ENCODE assay signal across 16 mouse cellular contexts in genomic region chr4:134227194-134227593, GRCm38 (mm10). TPM values are rescaled to one million over a fixed set of nuclear protein-coding genes. Genes with fewer than 3 reads are reported as not detected.
DNase-seq lines count a peak whose midpoint lies in the region; ATAC-seq and TF ChIP-seq lines count a peak whose summit lies in the region.
"Had no signal": no experiment of that assay in that cellular context is flagged by ENCODE, and none has a peak within 500 bp of the region (broad histone marks: within the 10 kb centered on the region; RNA-seq: fewer than 3 reads in every experiment).

Gene Catsper4 (minus strand): TSS chr4:134227383.

- H3K36me3 ChIP-seq in kidney, postnatal 0 days (ENCODE audit: insufficient read depth, low read length) = no peaks in the 10 kb centered on the region
- H3K36me3 ChIP-seq in midbrain, postnatal 0 days (ENCODE audit: insufficient read depth, low read length) = no peaks in the 10 kb centered on the region
- no peaks in the 10 kb centered on the region for H3K36me3 ChIP-seq in midbrain, embryonic 15.5 days (replicated peaks)
- H3K36me3 ChIP-seq in stomach, postnatal 0 days (ENCODE audit: control insufficient read depth, insufficient read depth, low read length) = no peaks in the 10 kb centered on the region
- H3K36me3 ChIP-seq: liver, embryonic 13.5 days; midbrain, embryonic 12.5 days had no signal

- WGBS in kidney, postnatal 0 days = 60% methylated on average over 8 of the region's 8 CpGs
- WGBS in midbrain, postnatal 0 days = 76% methylated on average over 8 of the region's 8 CpGs
- WGBS in midbrain, embryonic 15.5 days = 70% methylated on average over 8 of the region's 8 CpGs
- 71% methylated on average over 8 of the region's 8 CpGs for WGBS in stomach, postnatal 0 days

- H3K4me1 ChIP-seq in kidney, postnatal 0 days (replicated peaks; ENCODE audit: insufficient read depth, low read length) = 0 out of 2 replicates have a peak, but pooled peaks cover 5% of the 10 kb centered on the region
- no peaks in the 10 kb centered on the region for H3K4me1 ChIP-seq in midbrain, postnatal 0 days (ENCODE audit: insufficient read depth, low read length)
- H3K4me1 ChIP-seq in midbrain, embryonic 15.5 days = no peaks in the 10 kb centered on the region
- no peaks in the 10 kb centered on the region for H3K4me1 ChIP-seq in stomach, postnatal 0 days (replicated peaks; ENCODE audit: control insufficient read depth, insufficient read depth)
- H3K4me1 ChIP-seq: midbrain, embryonic 12.5 days had no signal

- peak; percentile 69 for DNase-seq in kidney, postnatal 0 days (ENCODE audit: low spot score)
- no peak for DNase-seq in kidney, postnatal 14 days
- peak; percentile 40 for DNase-seq in midbrain, postnatal 0 days (ENCODE audit: low spot score)
- peak; percentile 37 for DNase-seq in brain, adult 2 months (ENCODE audit: low read depth, low spot score)
- no peak for DNase-seq in stomach, postnatal 0 days (ENCODE audit: low spot score)
- no peak for DNase-seq in urinary bladder, postnatal 10 days (ENCODE audit: low spot score)
- DNase-seq: adrenal gland, postnatal 10 days; cerebellum, adult 9-10 months; gastrocnemius, postnatal 10 days; left cerebral cortex, postnatal 4 days; liver, embryonic 13.5 days; lung, postnatal 36 days had no signal

- no peak within 1 kb of the TSS for H3K4me2 ChIP-seq in kidney, postnatal 0 days (ENCODE audit: low read length)
- H3K4me2 ChIP-seq in midbrain, postnatal 0 days (ENCODE audit: low read depth, low read length, poor library complexity, severe bottlenecking) = no peak within 1 kb of the TSS
- H3K4me2 ChIP-seq in midbrain, embryonic 15.5 days = no peak within 1 kb of the TSS
- H3K4me2 ChIP-seq in stomach, postnatal 0 days (replicated peaks; ENCODE audit: low read depth) = no peak within 1 kb of the TSS
- H3K4me2 ChIP-seq: liver, embryonic 13.5 days; midbrain, embryonic 12.5 days had no signal

- ATAC-seq in kidney, postnatal 0 days (replicated peaks; ENCODE audit: low FRiP score, low read depth) = no peak
- no peak for ATAC-seq in midbrain, postnatal 0 days (ENCODE audit: low FRiP score)
- no peak for ATAC-seq in midbrain, embryonic 15.5 days (replicated peaks)
- ATAC-seq in stomach, postnatal 0 days (ENCODE audit: low FRiP score, low TSS enrichment) = no peak

- no peak within 1 kb of the TSS for H3K4me3 ChIP-seq in kidney, postnatal 0 days (replicated peaks; ENCODE audit: low read depth, low read length)
- H3K4me3 ChIP-seq in midbrain, postnatal 0 days (ENCODE audit: low read depth, low read length) = no peak within 1 kb of the TSS
- H3K4me3 ChIP-seq in midbrain, embryonic 15.5 days = no peak within 1 kb of the TSS
- no peak within 1 kb of the TSS for H3K4me3 ChIP-seq in stomach, postnatal 0 days (ENCODE audit: low read depth, low read length)
- H3K4me3 ChIP-seq: liver, embryonic 13.5 days; midbrain, embryonic 12.5 days had no signal

- no peak within 1 kb of the TSS for H3K9ac ChIP-seq in kidney, postnatal 0 days (ENCODE audit: low read depth, low read length)
- no peak within 1 kb of the TSS for H3K9ac ChIP-seq in midbrain, postnatal 0 days (replicated peaks; ENCODE audit: low read length, poor library complexity, severe bottlenecking)
- H3K9ac ChIP-seq in midbrain, embryonic 15.5 days = no peak within 1 kb of the TSS
- no peak within 1 kb of the TSS for H3K9ac ChIP-seq in stomach, postnatal 0 days (ENCODE audit: low read length)
- H3K9ac ChIP-seq: liver, embryonic 13.5 days; midbrain, embryonic 12.5 days had no signal

- H3K27me3 ChIP-seq in kidney, postnatal 0 days (ENCODE audit: insufficient read depth, low read length) = no peaks in the 10 kb centered on the region
- H3K27me3 ChIP-seq in midbrain, postnatal 0 days (ENCODE audit: insufficient read depth, low read length) = no peaks in the 10 kb centered on the region
- no peaks in the 10 kb centered on the region for H3K27me3 ChIP-seq in midbrain, embryonic 15.5 days (replicated peaks)
- no peaks in the 10 kb centered on the region for H3K27me3 ChIP-seq in stomach, postnatal 0 days (ENCODE audit: control insufficient read depth, insufficient read depth, low read length)

- no peaks in the 10 kb centered on the region for H3K9me3 ChIP-seq in kidney, postnatal 0 days (replicated peaks; ENCODE audit: low read length)
- no peaks in the 10 kb centered on the region for H3K9me3 ChIP-seq in midbrain, postnatal 0 days (ENCODE audit: low read length)
- no peaks in the 10 kb centered on the region for H3K9me3 ChIP-seq in midbrain, embryonic 15.5 days
- no peaks in the 10 kb centered on the region for H3K9me3 ChIP-seq in stomach, postnatal 0 days (ENCODE audit: control insufficient read depth, low read length)
- H3K9me3 ChIP-seq: liver, embryonic 13.5 days; midbrain, embryonic 12.5 days had no signal

- no peak for TF ChIP-seq EP300 in stomach, postnatal 0 days (optimal IDR thresholded peaks at IDR 0.05)

- H3K27ac ChIP-seq in kidney, postnatal 0 days = no peak within 1 kb of the TSS
- no peak within 1 kb of the TSS for H3K27ac ChIP-seq in midbrain, postnatal 0 days (ENCODE audit: low read depth, low read length)
- H3K27ac ChIP-seq in midbrain, embryonic 15.5 days = no peak within 1 kb of the TSS
- no peak within 1 kb of the TSS for H3K27ac ChIP-seq in stomach, postnatal 0 days (replicated peaks)
- H3K27ac ChIP-seq: liver, embryonic 13.5 days; midbrain, embryonic 12.5 days had no signal

- peak; percentile 66 for TF ChIP-seq CTCF in kidney, postnatal 0 days (IDR thresholded peaks at IDR 0.05; ENCODE audit: low read depth)
- peak; percentile 64 for TF ChIP-seq CTCF in midbrain, postnatal 0 days (IDR thresholded peaks at IDR 0.05)
- TF ChIP-seq CTCF in stomach, postnatal 0 days (IDR thresholded peaks at IDR 0.05; ENCODE audit: low read depth) = peak; percentile 55

RNA-seq across cellular contexts. Expression of gene Catsper4, which starts in this region (rescaled TPM):
- polyA plus RNA-seq in kidney, postnatal 0 days (2015; fragmentation: Nextera tagmentation; extraction: Ambion mirVana) = 0.41 and 0.42 TPM in 2 replicates
- total RNA-seq in midbrain, postnatal 0 days (2014; rRNA removed) = 0.38 TPM in 1 of 2 replicates, not detected in the other
- 0.16 TPM in 1 of 2 replicates, not detected in the other for polyA plus RNA-seq in midbrain, postnatal 0 days (2015; fragmentation: Nextera tagmentation; extraction: Ambion mirVana)
- polyA plus RNA-seq in midbrain, embryonic 15.5 days (2015; fragmentation: Nextera tagmentation; extraction: Ambion mirVana) = not detected in 2 replicates
- polyA plus RNA-seq in stomach, postnatal 0 days (2015; fragmentation: Nextera tagmentation; extraction: Ambion mirVana) = 0.11 and 0.19 TPM in 2 replicates
- total RNA-seq: adrenal gland, postnatal 10 days; heart, postnatal 25 days; layer of hippocampus, postnatal 14 days had no signal
- polyA plus RNA-seq: liver, embryonic 13.5 days; midbrain, embryonic 12.5 days had no signal

Comparison
In these comparisons a context has a peak if more than half of its experiments do, and no peak if none do; other contexts are left out.
1. Peak in DNase-seq in kidney, postnatal 0 days; RNA of the gene not detected or under 1 TPM.
2. Peak in DNase-seq in midbrain, postnatal 0 days; RNA of the gene not detected or under 1 TPM.